Mouse (Mus musculus): ENCODE results near the gene Gm973. TPM values are rescaled to one million over a fixed set of nuclear protein-coding genes. Genes with fewer than 3 reads are reported as not detected.

Gene Gm973
- total RNA-seq, 2 experiments from 2014 or later, result 0.61 TPM; not detected in 1

DNA sequence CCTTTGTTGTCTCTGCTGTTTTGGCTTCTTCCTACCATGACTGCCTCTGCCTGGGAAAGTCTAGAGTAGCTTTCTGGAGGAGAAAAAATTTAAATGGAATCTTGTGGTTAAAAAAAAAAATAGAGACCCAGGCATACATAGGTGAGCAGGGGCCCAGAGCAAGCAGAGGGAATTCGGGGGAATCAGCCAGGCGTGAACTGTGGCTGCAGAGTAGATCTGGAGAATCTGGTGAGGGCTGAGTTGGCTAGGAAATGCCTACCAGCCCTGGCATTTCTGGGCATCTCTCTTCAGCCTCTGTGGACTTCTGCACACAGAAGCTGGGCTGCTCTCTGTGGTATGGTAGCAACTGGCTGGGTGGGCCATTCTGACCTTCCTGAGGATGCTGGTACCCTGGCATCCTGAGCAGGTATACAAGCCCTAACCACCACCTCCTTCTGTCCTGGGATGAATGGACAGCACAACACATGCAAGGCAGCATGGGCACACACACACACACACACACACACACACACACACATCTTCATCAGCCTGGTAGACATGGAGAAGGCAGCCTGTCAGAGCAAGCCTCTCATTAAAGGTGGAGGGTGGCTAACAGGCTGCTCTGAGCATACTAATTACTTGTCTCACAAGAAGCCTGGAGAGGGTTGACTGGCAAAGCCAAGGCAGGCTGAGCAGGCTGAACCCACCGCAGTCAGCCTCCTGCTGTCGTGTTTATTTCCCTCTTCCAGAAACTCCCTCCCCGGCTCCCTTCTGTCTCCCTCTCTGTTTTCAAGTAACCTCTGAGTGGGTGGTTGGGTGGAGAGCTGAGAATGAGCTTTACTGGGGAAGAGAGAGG lies 19.1 kb downstream of the Gm973 start:
- intact Hi-C loops (cut with DNase I), result no loop called here
- no peak for DNase-seq (ENCODE audit: low spot score)

DNA sequence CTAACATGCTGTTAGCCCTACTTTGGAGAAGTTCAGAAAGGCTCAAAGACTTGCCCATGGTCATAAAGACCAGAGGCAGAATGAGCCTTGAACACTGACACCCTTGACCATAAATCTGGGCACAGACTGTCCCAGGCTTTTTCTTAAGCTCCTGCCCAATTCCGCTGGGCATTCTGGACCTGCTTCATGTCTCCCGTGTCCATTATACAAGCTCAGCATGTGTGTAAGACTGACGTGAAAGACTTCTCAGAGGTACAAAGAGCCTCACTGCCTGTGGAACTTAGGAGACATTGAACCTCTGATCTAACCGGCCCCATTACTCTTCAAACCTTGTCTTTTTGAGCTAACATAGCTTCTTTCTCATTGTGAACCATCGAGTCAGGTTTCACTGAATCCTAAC lies 22.3 kb downstream of the Gm973 start:
- intact Hi-C loops (cut with DNase I), result no loop called here
- DNase-seq (ENCODE audit: low spot score), result no peak

DNA sequence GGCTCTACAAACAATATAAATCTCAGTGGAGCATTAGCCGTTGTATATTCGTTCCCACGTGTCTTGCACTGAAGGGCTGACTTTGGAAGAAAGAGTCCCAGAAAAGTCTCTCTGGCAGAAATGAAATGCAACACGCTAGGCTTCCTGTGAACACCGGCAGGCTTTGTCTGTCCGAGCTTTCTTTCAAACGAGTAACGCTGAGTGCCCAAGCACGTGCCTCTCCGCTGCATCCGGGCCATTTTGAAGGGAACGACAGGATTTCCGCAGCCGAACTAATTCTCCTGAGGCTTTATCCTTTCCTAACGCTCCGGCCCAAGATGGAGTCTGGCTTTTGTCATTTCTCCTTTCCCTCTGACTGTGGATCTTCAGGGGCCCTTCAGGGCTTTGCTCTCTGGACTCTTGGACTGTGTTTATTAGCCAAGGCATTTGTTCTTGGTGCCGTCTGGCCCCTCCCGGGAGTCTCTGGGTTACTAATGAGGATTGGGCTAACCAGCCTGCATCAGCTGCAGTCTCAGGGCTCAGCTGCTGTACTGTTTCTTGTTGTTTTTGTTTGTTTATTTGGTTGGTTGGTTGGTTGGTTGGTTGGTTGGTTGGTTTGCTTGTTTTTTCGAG lies 24.6 kb downstream of the Gm973 start:
- intact Hi-C loops (cut with DNase I), result no loop called here
- no peak for DNase-seq (ENCODE audit: low spot score)

DNA sequence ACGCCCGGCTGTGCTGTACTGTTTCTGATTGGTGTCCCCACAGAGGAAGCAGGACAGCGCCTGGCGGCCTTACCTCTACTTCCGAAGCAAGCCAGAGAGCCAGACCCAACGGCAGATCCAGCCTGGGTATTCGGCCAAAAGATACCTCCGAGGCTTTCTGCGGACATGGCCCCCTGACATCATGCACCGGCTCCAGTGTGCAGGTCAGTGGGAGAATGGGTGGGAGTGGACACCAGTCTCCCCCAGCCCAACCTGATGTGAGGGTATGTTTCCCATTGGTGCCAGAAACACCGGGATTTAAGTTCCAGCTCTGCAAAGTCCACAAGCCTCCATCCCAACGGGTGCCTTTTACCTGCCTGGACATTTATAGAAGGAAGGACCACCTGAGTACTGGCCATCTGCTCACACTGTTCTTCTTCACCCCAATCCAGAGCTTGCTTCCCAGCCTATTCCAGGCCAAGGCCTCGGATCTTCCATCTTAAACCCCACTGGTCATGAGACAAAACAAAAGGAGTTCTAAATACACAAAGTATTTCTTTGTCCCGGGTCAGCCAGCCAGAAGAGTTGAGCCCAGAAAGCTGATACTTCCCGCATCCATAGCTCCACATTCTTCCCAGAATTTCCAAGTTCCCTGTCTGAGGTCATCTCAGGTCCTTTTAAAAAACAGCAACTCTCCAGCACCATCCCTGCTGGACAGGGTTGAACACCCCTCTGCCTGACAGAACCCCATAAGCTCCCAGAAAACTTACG lies 25.4 kb downstream of the Gm973 start:
- no peak for DNase-seq (ENCODE audit: low spot score)
- intact Hi-C loops (cut with DNase I), result no loop called here

DNA sequence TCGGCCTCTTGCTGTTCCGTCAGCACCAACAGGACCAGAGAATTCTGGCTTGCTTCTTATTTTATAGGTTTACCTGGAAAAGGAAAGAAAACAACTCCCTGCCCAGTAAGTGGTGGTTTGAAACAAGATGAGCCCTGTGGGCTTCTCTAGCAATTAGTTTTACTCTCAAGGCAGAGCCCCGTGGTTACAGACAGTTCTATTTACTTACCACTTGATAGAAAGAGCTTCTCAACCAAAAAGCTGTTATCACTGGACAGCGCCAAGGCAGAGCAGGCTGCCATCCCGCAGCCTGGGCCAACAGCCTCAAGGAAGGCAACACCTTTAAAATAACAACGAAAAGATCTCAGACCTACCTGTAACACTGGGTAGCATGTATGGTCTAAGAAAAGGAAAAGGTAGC lies 26.2 kb downstream of the Gm973 start:
- no peak for DNase-seq (ENCODE audit: low spot score)
- intact Hi-C loops (cut with DNase I), result no loop called here

DNA sequence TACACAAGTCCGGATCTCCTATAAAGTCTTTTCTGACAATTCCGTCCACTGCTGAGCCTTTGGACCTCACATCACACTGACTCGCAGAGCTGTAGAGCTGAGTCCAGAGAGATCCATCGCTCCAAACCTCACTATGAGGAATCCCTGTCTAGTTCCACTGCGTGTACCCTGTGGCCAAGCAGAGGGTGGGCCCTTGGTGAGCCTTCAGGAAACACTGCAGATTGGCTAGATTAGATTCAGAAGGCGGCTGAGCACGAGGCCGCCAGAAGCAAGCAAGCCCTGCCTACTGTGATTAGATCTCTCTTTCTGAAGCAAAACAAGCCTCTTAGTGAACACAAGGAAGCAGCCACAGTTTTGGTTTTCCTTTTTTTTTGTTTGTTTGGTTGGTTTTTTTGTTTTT lies 27.8 kb downstream of the Gm973 start:
- intact Hi-C loops (cut with DNase I), result no loop called here
- no peak for DNase-seq (ENCODE audit: low spot score)

DNA sequence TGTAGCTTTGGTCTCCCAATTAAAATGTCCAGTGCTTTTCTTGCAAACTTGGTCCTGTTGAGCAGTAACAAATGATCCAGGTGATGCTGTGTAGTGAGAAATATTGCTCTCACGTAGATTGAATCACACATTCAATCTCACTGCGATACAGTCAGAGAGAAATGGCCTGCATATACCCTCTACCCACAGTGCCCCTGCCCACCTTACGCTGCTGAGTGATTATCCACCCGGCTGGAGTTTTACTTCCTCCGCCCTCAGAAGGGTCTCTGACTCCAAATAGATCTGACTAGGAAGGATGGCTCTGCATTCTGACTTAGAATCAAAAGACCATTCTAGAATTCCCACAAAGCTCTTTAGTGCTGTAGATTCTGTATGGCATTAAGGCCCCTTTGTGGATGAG lies 32.4 kb downstream of the Gm973 start:
- intact Hi-C loops (cut with DNase I), result no loop called here
- DNase-seq (ENCODE audit: low spot score), result no peak

DNA sequence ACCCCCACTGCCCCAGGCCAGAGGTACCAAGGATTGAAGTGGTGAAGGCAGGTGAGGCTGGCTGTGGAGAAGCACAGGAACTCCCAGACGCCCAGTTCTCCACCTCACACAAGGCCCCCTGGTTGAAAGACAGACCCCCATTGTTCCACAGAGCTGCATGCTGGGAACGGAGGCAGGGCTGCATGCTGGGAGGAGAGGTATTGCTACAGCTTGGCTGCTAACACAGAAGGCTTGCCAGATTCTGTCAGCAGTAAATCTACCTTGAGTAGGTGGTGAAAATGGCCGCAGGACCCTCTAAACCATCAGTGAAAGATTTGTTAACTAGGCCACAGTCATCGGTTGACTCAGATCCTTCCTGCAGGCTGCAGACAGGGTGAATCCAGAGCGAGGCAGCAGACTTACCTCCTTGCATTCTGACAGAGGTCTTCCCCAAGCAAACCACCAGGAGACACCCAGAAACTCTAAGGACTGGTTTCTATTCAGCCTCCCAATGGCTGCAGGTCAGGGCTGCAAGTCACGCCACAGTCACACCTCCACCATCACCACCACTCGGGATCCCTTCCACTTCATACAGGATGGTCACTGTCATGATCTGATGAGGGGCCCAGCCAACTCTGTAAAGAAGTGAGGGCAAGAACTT lies 33.1 kb downstream of the Gm973 start:
- intact Hi-C loops (cut with DNase I), result no loop called here
- no peak for DNase-seq (ENCODE audit: low spot score)

DNA sequence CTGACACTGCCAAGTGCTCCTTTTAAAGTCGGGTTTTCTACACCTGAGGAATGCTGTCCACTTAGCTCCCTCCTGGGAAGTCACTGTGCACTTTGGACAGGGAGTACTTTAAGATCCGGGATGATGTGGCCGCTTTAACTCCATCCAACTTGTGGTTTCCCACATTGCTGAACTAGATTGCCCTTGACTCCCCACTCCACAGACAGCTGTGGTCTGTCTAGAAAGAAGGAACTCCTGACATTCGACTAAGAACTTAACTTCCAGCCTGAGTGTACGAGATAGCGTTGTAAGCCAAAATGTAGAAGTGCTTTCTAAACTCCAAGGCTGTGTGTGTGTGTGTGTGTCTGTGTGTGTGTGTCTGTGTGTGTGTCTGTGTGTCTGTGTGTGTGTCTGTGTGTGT lies 34.2 kb downstream of the Gm973 start:
- intact Hi-C loops (cut with DNase I), result no loop called here
- DNase-seq (ENCODE audit: low spot score), result no peak

DNA sequence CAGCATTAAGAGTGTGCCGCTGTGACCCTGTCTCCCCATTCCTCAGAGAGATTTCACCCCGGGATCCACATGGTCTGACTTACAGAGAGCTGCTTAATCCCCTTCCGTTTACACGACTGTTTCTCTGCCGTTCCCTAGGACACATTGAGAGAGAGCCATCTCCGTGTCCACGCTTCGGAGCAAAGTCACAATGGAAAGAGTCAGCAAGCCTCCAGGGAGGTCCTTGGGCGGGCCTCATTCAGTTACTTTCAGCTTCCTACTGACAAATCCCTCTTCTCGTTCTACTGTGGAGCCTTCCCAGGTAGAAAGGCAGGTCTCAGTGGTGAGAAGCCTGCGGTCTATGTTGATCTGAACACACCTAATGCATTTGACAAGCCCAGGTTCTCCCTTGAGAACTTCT lies 34.9 kb downstream of the Gm973 start:
- DNase-seq (ENCODE audit: low spot score), result peak; percentile 18
- intact Hi-C loops (cut with DNase I), result no loop called here

DNA sequence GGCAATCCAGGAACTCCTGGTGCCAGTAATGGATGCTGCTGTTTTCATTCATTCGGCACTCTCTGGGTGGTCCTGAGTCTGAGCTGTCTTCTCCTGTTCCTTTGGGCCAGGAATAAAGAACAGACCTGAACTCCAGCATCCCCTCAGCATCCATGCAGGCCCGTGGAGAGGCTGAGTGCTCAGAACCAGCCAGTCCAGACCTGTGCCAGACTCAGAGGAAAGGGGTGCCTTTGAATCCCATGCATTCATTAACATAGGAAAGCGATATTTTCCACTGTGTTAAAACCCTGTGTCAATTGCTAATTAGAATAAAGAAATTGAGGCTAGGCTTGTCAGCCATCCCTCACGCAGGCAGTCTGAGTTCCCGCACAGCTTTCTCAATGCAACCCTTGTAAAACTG lies 37.6 kb downstream of the Gm973 start:
- DNase-seq (ENCODE audit: low spot score), result no peak
- intact Hi-C loops (cut with DNase I), result no loop called here

DNA sequence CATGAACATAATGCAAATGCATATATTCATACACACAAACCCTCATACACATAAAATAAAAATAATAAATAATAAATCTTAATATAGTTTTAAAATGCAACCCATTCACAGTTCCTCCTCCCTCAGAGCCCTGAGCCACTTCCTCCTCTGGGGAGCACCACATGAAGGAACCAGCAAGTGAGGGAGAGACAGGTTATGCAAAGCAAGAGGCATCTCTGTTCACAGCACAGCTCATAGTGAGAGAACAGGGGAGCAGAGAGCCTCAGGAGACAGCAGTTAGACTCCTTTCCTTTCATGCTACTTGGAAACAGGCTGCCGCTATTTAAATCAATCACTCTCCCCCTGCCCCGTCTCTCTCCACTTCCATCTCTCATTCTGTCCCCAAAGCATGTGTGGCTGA lies 47.5 kb downstream of the Gm973 start:
- intact Hi-C loops (cut with DNase I), result no loop called here
- no peak for DNase-seq (ENCODE audit: low spot score)

DNA sequence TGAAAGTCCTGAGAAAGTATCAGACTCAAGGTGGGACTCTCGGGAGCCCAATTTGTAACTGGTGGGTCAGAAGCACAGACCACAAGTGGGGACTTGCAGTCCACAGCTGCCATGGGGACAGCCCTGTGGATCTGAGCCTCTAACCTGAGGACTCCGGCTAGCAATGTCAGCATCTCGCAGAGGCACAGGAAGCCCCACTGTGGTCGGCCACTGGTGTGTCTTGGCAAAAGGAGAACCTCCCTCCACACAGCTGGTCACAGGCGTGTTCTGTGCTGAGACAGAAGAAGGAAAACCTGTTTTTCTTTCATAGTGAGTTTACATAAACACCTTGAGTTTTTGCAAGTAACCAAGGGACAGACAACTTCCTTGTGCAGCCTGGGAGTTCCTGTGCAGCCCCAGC lies 49.7 kb downstream of the Gm973 start:
- intact Hi-C loops (cut with DNase I), result no loop called here
- no peak for DNase-seq (ENCODE audit: low spot score)

DNA sequence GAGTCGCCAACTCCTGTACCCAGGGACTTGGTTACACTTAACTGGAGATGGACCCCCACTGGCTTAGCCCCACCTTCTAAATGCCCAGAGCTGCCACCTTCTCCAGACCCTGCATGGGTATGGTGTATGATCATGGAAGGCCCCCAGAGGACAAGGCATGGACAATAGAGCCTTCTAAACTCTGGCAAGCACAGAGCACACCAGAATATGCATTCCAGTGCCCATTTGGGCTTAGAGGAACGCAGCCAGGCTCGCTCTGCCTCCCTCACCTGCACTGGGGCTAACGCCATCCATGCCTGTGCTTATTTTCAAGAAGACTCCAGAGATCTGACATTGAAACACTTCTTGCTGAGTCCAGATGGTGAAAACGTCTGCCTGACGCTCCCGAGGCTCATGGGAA lies 50.2 kb downstream of the Gm973 start:
- no peak for DNase-seq (ENCODE audit: low spot score)
- intact Hi-C loops (cut with DNase I), result no loop called here

DNA sequence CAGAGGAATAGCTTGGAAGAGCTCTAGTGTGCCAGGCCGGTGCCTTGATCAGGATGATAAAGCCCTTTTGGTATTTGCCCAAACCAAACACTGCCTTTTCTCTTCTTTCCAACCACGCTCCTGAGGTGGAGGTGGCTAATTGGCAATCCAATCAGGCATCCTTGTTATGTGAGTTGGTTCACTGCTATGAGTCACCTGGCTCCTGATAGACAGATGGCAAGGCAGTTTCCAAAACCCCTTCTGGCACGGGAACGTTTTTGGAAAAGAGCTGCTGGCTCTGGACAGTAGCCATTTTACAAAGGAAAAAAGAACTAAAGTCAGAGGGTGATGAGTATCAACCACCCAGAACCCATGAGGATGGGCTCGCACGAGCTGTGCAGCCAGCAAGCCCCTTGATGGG lies 50.9 kb downstream of the Gm973 start:
- no peak for DNase-seq (ENCODE audit: low spot score)
- intact Hi-C loops (cut with DNase I), result no loop called here

DNA sequence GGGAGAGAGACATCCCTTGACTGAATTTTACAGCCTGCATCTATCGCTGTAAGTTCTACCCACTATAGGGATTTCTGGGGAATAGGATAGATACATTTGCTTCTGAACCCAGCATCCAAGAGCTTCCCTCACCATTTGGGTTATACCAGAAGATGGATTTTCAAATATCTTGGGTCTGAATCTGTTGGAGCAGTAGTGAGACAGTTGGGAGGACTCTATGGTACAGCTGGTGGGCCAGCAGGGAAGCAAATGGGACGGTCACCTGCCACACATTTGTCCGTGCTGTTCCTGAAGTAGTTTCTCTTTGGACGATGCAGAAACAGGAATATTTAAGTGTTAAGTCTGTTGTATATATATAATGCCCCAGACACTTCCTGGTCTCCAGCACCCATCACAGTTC lies 51.5 kb downstream of the Gm973 start:
- intact Hi-C loops (cut with DNase I), result no loop called here
- DNase-seq (ENCODE audit: low spot score), result no peak

DNA sequence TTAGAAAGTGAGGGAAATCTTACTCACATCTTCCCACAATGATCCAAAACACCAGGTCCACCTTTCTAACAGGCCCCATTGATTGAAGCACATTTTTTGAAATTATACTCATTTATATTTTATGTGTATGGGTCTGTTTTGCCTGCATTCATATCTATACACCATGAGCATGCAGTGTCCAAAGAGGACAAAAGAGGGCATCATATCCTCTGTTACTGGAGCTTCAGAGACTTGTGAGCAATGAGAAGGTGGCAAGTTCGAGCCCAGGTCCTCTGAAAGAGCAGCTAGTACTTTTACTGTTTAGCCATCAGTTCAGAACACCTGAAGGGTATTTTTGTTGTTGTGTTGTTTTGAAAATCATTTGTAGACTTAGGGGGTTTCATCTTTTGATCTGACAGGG lies 52.2 kb downstream of the Gm973 start:
- DNase-seq (ENCODE audit: low spot score), result no peak
- intact Hi-C loops (cut with DNase I), result no loop called here

DNA sequence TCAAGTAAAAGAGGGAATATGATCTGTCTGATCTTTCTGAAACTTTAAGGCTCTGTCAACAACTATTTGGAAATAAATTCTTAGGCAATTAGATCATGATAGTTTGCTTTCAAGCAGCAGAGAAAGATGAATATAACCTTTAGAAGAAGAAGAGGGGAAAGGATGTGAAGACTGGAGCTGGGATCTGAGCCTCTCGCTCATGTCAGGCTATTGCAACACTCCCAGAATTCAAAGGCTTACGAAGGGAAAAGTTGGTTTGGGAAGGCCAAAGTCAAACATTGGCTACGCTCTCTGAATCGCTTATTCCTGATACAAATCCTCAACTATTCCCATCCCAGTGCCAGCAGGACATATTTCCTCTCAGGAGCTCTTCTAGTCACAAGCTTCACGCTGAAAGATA lies 53.2 kb downstream of the Gm973 start:
- intact Hi-C loops (cut with DNase I), result no loop called here
- DNase-seq (ENCODE audit: low spot score), result no peak

DNA sequence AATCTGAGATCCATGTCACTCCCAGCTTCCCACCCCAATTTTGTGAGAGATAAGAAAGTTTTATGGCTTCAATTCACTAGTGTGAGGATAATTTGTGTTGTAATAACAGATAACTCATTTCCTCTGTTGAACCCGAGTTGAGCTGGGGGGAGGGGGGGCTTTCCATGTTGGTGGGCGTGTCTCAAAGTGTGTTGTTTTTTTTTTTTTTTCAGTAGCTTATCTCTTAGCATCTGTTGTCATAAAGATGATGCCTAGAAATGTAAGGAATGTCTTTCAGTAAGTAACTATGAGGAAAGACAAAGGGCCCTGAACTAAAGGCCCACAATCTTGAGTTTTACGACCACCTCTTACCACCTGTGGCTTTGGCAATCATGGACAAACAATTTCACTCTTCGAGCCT lies 54.7 kb downstream of the Gm973 start:
- intact Hi-C loops (cut with DNase I), result no loop called here
- no peak for DNase-seq (ENCODE audit: low spot score)

DNA sequence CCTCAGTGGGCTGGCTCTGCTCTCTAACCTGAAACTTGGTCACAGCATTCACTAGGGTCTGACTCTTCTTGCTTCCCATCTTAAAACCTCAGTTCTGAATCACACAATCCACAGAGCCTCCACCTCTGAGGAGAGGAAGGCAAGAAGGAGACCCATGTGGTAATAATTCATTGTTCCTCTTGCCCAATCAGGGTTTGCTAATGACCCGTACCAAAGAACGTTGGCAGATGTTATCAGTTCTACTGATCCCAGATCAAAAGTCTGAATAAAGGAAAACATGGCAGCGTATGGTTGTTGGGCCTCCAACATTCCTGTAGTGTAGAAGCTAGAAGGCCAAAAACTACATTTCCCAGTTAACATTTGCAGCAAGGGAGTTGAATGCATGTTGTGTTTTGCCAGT lies 55.4 kb downstream of the Gm973 start:
- intact Hi-C loops (cut with DNase I), result no loop called here
- no peak for DNase-seq (ENCODE audit: low spot score)

DNA sequence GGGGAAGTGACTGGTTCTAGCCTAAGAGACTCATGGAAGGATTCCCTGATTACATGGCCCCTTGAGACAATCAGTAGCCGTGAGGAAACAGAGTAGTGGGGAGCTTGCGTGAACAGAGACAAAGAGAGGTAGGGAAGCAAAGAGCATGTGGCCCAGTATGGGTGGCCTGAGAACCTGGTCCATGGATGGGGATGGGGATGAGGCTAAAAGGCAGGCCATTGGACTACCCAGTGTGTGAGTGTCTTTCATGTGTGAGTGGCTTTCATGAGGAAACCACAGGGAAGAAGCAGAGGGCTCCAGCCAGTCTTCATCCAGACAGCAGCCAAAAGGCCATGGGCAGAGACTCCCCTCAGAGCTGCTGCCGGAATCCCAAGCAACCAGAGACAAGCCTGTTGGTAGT lies 57.8 kb downstream of the Gm973 start:
- intact Hi-C loops (cut with DNase I), result no loop called here

More for the DNA sequence above, 57.8 kb downstream of the Gm973 start:
- DNase-seq (ENCODE audit: low spot score), result no peak
